Mouse (Mus musculus) cerebellum, adult 9-11 months (tissue): ENCODE results near the gene Tmtc4.

ENCODE experiments used
- DNase-seq: peaks from one replicate; pipeline ENCODE4 v3.0.0; 2022

Gene Tmtc4

DNA sequence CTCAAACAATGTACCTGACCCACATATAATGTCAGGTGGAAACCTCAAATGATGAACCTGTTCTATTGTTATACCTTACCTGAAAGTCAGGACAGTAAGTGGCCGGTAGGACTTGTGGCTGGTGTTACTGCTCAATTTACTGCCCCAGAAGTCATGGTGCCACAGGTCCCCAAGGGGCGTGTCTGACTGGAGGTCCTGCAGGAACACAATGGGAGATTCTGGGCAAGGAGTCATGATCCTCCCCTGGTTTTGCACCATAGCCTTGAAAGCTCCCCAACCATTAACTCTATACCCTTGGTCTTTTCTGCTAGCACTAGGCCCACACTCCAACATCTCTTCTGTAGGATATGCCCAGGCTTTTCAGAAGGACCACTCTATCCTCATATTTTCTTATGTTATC lies 10.7 kb downstream of the Tmtc4 start:
- no peak for DNase-seq

DNA sequence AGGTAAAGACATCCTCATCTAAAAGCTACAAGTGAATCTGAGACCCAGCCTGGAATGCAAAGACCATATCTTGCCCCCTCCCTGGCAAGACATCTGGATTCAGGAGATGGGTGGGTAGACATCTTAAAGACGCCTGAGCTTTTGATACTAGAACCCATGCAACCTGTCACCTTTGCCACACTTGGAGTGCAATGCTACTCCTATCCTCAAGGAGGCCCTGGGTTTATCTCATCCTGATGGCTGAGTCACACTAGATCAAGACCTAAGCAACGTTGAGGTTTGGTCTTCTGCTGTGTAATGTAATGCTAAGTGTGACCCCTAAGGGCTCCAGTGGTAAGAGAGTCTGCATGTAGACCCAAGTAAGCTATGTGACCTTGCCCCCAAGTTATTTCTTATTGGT lies 15.8 kb downstream of the Tmtc4 start:
- no peak for DNase-seq

DNA sequence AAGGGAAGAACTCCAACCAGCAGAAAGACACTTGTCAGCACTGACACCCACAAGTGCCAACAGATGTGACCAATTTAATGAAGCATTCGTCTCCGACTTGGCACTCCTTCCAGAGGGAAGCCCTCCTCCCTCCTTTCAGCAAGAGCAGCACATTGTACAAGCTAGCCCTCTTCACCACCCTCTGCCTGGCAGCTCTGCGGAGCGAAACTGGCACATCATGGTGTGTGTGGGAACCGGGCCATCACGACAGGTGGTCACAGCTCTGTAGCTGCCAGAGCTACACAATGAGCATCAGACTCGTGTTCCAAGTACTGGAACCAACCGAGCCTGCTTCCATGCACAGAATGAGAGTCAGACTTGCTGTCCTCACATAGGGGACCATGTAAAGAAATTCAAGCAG lies 25.9 kb downstream of the Tmtc4 start:
- peak; percentile 98 for DNase-seq

DNA sequence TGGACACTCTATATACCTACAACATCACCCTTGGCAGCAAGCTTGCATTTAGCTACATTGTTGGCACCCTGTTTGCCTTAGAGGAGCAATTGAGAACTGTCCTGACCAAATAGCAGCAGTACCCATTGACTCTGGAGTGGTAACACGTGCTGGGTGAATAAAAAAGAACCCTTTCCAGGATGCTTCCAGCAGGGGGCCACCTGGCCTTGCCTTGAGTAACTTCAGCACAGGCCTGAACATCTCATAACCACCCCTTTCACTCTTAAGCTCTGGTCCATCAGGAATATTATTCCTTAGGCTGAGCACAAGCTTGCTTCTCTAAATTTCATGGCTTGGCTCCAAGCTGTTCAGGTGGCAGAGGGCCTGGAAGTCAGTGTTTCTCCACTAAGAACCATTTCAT lies 30.5 kb downstream of the Tmtc4 start:
- DNase-seq = peak; percentile 69

DNA sequence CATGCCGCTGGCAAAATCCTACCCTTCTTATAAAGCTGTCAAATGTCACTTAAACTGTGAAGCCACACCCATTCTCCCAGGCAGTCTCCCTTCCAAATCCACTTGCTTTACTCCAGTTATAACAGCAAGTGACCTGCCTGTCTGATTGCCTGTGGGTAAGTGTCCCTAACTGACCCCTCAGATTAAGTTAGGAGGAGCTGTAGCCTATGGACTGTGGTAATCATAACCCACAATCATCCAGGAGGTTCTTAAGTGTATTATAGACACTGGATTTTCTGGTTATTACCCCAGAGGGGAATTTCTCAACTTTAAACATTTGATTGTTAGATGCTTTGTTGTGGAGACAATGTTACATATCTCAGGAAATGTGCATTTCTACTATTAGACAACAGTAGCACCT lies 31.3 kb downstream of the Tmtc4 start:
- DNase-seq = no peak

DNA sequence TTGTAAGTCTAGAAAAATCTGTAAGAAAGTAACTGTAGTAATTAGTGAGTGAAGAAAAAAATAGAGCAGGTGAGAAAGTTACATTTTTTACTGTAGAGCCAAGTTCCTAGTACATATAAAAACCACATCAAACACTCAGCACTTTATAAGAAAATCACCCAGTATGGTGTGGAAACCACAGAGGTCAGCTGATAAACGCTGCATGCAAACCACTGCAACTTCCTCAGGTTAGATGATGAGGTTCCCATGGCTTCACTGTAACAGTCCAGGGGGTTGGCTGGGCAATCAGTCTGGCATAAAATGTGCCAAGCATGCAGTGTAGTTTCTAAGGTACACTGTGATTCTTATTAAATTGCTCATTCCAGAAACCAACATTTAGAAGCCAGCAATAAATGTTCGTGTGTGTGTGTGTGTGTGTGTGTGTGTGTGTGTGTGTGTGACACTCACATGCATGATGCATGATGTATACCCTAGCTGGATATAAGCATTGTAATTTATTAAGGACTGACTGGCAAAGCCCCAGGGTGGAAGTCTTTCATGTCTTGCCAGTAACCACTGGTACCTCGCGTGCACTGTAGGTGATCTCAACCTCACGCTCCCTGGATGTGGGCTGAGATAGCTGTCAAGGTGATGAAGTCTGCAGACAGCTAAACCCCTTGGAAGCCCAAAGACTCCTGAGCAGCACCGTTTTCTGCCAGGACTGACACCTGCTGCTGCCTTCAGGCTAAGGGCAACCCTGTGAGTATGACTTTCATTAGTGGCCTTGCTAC lies 32.0 kb downstream of the Tmtc4 start:
- no peak for DNase-seq

DNA sequence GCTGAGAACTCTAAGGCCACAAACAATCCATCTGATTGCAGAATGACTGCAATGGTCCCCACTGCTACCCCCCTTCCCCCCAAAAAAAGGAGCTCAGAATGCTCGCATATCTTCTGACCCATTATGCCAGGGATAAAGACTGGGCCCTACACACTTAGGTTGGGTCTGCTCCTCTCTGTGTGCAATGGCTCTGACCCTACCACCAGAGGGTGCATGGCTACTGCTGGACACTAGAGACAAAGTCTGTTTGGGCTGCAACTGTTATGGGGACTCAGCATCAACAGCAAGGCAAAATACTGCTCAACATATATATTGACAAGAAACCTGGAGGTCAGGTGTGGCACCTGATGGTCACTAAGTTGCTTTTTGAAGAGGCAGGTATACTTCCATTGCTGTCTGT lies 32.9 kb downstream of the Tmtc4 start:
- DNase-seq = no peak

DNA sequence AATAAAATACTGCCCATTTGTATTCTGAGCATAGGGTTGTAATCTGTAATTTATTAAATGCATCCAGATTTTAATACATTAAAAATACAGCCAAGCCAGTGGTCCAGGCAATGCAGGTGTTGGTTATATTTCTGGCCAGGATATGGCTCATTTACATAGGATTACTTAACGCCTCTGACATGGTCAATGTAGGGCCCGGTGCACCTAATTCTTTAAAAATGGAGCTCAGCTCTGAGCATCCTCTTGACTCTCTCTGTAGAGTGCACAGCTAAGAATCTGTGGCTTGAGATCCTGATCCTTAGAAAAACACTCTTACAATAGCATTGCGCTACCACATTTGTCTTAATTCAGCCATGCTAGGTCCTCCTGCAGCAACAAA lies 40.4 kb downstream of the Tmtc4 start:
- DNase-seq = no peak

DNA sequence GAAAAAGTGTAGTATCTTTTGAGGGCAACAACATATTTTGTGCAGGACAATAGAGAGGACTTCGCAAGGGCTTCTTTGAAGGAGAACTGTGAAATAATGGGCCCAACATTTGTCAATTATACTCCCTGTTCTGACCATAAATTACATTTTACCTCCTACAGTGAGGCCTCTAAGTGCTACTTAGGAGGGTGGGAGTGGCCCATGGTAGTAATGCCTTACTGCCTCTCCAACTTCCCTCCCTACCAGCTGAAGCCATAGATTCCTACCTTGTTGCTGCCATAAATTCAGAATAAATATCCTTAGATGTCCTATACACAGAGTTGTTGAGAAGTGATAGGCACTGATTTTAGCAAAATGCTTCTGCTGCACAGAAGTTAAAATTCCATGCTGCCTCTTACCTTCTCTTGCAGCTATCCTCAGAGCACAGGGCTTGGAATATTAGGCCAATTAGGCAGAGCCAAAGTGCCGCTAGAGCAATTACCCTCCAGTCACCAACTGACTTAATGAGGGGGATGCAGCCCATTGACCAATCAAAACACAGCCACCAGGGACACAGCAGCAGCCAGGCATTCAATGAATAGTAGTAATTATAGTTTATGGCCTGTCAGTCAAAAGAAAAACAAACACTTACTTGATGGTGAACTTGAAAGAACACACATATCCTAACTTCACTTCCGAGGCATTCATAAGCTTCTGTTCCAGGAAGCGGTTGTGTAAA lies 40.9 kb downstream of the Tmtc4 start:
- no peak for DNase-seq

DNA sequence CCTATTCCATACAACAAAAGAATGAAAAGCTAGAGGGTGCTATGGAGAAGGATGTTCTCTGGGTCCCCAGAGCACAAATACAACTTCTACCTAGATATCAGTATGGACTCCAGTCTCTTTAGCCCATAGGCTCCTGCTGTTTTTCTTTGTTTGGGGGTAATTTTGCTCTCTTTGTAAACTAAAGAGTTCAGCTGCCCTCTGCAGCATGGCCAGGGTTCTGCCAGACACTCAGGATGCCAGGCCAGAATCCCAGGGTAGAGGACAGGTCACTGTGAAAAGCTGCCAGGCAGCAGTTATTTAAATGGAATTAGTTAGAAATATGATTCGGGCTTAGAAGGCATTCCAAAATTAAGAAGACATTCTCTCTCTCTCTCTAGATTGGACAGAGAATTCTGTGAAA lies 47.4 kb downstream of the Tmtc4 start:
- peak; percentile 58 for DNase-seq

DNA sequence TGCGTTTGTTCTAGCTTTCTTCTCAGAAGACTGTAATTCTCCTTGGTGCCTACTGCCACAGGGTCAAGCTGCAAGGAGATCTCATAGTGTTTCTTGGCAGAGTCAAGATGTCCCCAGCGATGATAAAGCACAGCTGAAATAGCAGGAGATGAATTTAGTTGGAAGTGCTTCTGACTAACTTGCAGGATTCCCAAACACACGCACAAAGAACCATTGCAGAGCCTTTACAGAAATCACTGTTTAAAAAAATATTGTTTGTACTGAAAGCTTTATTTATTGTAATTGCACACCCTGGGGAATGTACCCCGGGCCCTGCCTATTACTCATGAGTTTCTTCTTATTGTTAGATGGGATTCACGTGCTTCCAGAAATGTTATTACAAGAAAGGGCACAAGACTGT lies 63.8 kb downstream of the Tmtc4 start:
- DNase-seq = no peak

DNA sequence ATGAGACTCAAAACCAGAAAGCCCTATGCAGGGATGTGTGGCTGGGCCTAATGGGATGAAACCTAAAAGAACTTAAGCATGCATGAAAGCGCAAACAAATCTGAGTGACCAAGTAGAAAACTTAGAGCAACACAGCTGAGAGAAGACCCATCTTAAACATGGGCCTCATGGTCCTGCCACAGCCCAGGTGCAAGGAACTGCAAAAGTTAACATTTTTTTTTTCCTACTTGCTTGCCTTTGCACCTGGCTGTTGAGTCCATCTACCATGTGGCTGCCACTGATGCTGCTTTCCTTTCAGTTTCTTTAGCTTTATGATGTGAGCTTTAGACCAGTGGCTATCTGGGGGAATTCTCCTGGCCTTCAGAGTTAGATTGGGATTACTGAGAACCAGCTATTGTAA lies 66.2 kb downstream of the Tmtc4 start:
- DNase-seq = peak; percentile 1

DNA sequence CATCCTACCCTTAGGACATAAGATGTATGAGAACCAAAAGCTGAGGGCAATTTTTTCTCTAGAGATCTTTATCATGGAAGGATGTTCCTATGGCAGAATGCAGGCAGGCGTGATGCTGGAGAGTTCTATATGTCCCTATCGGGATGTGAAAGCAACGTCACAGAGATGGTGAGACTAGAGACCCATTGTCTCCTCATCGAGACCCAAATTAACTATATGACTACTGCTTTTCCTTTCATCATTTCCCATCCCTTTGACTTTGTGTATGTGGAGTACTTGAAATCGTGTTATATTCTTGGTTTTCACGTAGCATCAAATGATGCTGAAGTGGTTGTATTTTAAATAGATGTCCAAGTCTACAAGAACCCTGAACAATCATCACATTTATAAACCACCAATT lies 70.2 kb downstream of the Tmtc4 start, which contains the start of gene Ggact:
Gene Ggact, minus strand, starts transcription at position 101 of the 400 bp plus-strand sequence.
- DNase-seq = no peak

DNA sequence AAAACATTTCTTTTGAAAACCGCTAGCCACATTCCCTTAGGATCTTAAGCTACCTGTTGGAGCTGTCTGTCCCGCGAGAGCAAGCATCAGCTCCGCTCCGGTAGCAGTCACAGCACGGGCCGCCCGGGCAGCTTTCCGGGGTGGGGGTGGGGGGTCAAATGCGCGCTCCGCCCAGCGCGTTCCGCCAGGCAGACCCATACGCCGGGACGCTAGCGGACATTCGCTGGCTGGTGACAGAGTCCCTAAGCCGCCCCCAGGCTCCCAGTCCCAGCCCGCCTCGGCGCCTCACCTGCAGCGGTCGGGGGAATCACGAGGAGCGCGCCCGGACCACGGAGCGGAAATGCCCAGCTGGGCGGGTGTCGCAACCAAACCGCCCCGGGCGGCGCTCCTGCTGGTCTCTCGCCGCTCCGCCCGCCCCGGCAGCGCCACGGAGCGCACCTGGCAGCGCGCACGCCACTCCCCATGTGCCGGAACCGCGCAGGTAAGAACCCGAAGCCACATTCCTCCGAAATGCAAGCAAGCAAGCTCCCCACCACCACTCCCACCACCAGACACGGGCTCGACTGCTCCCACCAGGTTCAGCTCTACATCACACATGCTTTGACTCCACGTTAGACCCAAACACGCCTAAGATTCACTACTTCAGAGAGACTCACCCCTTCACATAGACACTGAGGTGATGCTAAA lies 70.9 kb downstream of the Tmtc4 start:
- peak; percentile 85 for DNase-seq

DNA sequence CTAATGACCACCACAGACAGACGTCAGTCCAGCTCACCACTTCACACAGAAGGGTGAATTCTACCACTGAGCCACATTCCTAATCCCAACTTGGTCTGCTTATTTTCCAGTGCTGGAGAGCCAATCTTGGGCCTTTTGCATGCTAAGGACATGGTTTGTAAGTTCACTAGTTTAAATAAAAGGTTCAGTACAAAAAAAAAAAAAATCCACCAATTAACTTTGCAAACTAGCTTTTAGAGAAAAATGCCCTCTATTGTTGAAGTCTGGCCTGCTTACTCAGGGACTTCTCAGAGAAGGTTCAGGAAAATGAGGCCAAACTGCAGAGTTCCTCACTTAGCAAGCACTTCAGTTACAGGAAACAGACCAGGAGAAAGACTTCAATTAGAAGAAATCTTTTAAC lies 71.7 kb downstream of the Tmtc4 start:
- no peak for DNase-seq

DNA sequence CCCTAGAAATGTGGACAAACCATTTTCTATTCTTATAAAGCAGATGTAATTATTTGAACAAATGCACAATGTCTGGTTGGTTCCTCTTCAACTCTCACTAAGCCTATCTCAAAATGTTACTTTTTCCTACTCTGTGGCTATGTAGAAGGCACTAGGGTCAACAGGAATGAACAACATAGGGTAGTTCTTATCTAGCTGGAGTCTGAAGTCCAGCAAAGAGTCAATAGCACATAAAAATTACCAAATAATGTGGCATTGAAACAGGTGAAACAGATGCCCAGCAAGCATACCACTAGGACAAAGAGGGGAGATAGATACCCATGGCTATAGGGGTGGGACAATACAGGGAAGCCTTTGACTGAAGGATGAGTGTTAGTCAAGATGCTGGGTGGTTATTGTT lies 72.6 kb downstream of the Tmtc4 start:
- DNase-seq = no peak

DNA sequence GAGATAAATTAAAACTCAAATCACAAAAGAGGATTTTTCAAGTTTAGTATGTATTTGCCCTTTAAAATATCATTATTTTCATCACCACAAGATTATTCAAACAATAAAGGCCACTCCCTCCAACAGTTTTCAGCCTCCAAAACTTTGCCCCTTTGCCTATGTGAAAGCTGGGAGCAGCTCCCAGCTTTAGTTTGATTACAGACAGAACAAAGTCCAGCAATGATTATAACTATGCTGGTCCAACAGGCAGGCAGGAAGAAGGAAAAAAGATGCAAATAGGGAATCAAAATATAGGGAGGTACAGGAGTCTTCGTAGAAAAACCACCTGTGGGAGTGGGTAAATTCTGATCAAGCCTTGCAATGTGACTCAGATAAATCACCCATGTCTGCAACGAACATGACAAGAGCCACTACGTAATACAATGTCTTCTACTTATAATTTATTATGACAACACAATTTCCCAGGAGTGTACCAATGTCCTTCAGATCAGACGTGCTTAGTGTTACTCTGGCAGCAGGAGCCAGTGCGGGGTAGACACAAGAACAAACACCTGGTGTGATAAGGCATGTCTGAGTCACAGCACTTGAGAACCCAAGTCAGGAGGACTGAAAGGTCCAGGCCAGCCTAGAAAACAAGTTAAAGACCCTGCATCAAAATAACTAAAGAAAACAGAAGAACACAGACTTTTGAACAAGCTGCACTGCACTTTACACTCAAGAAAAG lies 74.3 kb downstream of the Tmtc4 start:
- DNase-seq = no peak

DNA sequence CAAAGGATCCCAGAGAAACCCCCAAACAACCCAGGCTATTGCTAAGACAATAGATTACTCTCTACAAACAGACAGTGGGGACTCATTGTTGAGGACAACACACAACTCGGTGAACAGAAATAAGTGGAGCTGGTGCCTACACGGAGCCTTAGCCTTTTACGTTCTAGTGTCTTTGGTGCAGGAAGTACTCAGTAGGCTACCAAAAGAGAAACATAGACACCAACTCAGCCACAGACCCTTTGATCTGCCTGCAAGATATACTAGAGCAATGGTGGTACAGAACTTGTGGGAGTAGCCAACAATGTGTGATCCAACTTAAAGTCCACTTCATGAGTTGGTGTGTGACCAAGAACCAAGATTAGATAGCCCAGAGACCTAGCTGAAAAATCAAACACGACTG lies 75.8 kb downstream of the Tmtc4 start:
- no peak for DNase-seq

DNA sequence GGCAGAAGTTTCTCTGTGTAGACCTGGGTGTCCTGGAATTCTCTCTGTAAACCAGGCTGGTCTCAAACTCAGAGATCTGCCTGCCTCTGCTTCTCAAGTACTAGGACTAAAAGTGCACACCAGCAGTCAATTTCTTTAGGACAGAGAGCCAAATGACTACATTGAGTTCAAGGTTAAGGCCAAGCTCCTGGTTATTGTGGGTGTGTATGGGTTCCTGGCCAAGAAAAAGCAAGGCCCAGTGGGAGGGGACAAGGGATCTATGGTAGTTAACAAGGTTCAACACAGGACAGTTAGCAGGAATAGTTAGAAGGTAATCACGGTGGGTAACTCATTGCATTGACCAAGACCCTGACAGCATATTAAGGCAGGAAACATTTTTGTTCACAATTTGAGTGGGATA lies 78.8 kb downstream of the Tmtc4 start:
- DNase-seq = no peak

DNA sequence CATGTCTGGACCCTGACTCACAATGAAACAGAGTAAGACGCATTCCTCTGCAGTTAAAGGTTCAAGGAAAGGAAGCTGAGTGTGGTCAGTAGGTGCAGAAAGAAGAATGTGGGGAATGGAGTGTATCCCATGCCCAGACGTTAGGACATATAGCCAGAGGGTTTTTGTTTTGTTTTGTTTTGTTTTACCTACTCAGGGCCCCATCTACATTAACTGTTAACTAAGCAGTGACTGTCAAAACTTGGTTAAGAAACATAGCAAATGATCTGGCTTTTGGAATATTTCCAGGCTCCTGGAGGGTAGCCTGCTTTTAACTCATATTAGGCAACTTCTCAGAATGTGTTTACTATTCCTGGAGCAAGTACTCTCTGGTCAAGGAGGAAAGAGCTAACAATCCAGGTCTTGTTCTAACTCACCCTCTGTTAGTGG lies 79.9 kb downstream of the Tmtc4 start:
- DNase-seq = no peak

DNA sequence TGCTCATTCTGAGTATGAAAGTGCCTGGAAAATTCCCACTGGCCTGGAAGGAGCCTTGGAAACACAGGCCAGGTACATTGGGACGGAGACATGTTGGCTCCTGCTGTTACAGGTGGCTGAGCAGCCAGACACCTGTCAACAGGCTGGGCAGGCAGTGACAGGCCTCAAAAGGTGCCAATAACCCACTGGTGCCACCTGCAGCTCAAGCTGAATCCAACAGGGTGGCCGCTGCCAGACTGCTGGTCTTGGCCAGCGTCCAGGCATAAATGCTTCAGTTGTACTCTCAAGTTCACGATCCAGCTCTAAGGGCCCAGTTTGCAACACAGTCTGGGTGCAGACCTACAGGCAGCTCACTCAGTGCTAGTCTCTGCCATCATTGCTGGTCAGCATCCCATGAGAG lies 81.0 kb downstream of the Tmtc4 start:
- DNase-seq = peak; percentile 98

DNA sequence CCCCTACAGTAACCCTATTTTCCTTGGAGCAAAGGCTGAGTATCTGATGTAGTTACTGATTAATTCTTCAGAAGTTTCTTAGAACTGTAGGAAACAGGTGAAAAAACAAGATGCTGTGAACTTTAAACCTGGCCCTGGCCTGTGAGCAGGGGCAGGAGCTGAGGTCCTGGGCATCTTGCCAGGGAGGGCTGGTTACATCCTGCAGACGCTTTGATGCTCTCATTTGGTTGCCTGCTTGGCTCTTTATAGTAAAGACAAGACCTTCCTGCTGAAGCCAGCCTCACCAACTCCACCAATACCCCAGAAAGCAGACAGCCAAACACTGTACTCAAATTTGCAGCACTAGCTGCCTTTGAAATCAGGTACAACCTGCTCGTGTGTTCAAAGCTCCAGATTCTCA lies 81.7 kb downstream of the Tmtc4 start:
- peak; percentile 79 for DNase-seq

DNA sequence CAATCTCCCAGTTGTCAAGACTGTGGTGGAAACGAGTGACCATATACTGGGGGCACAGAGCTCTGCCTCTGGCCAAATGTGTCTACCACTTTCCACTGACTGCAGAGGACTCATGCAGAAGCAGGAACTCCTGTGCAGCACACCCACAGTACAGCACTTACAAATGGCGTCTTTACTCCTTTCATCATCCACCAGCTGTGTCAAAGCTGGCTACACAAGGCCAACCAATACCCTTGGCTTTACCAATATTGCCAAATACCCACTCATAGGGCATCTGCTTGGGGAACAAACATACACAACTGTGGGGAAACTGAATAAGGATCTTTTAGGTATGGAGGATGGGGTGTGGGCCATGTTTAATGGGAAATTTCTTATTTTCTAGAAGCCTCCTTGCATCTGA lies 82.1 kb downstream of the Tmtc4 start:
- peak; percentile 51 for DNase-seq
